Mouse (Mus musculus): ENCODE data around the gene Nfkb2. TPM values are rescaled to one million over a fixed set of nuclear protein-coding genes. Genes with fewer than 3 reads are reported as not detected.

Gene Nfkb2
- polyA plus RNA-seq, 1 experiment from 2014 or later, result 8.9 TPM

DNA sequence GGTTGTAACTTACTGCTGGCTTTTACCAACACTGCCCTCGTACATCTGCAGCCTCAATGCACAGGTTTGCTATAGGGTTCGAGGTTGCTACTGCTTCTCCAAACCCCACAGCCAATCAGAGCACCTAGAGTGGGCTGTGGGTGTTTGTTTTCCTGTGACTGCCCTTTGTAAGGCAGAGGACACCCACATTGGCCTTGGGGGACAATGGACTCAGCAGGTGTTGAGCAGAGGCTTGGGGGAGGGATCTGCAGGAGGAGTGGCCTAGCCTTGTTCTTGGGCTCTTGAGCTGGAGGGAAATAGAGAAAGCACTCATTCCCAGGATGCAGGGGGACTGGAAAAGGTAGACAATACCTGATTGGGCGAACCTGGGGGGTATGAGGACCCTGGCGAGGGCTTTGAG lies 54.3 kb downstream of the Nfkb2 start:
- H3K27me3 ChIP-seq (ENCODE audit: control insufficient read depth, insufficient read depth, low read length), result peaks cover 5% of the 10 kb centered on the region; the same call in 1 of the 2 replicates
- no peaks in the 10 kb centered on the region for H3K36me3 ChIP-seq (ENCODE audit: control insufficient read depth, insufficient read depth, low read length)
- peaks cover 12% of the 10 kb centered on the region for H3K4me1 ChIP-seq (ENCODE audit: control insufficient read depth, insufficient read depth, low read length)
- no peak overlapping the region for H3K9ac ChIP-seq (ENCODE audit: low read depth, low read length)
- H3K27ac ChIP-seq (ENCODE audit: low read depth, low read length), result no peak overlapping the region
- peak overlapping the region; percentile 4; the same call in 1 of the 2 replicates for H3K4me2 ChIP-seq (replicated peaks; ENCODE audit: low read depth, low read length)
- ATAC-seq (ENCODE audit: low FRiP score, low TSS enrichment), result no peak
- whole genome bisulfite sequencing, result 61% methylated on average over 4 of the region's 4 CpGs
- H3K9me3 ChIP-seq (ENCODE audit: control insufficient read depth, low read length), result peaks cover 3% of the 10 kb centered on the region; the same call in 1 of the 2 replicates
- no peak overlapping the region for H3K4me3 ChIP-seq (ENCODE audit: low read length)

MicroRNA genes within 50 kb of the gene (microRNA counts, 519-probe panel; counts per million panel counts)
- not detected for microRNA mmu-miR-146b

Small RNA genes lying within 50 kb of the gene (microRNA-seq; reads per million reads assigned to microRNA genes)
- gene Mir146b, result 1.3 reads per million

Other genes starting within 250 kb of the Nfkb2 start
- 80.6 and 114 TPM in 2 replicates for gene Nolc1, start 228.5 kb upstream of the Nfkb2 start, polyA plus RNA-seq (2014; fragmentation: Nextera tagmentation; extraction: Ambion mirVana)
- not detected in 2 replicates for gene Elovl3, start 172.4 kb upstream of the Nfkb2 start, polyA plus RNA-seq (2014; fragmentation: Nextera tagmentation; extraction: Ambion mirVana)
- gene Pitx3, start 156.0 kb upstream of the Nfkb2 start, polyA plus RNA-seq (2014; fragmentation: Nextera tagmentation; extraction: Ambion mirVana), result not detected in 2 replicates
- 29.0 and 50.3 TPM in 2 replicates for gene Gbf1, start 151.8 kb upstream of the Nfkb2 start, polyA plus RNA-seq (2014; fragmentation: Nextera tagmentation; extraction: Ambion mirVana)
- 1.7 and 1.8 TPM in 2 replicates for gene Psd, start 22.8 kb downstream of the Nfkb2 start, polyA plus RNA-seq (2014; fragmentation: Nextera tagmentation; extraction: Ambion mirVana)
- gene Fbxl15, start 23.9 kb downstream of the Nfkb2 start, polyA plus RNA-seq (2014; fragmentation: Nextera tagmentation; extraction: Ambion mirVana), result 14.2 and 18.2 TPM in 2 replicates
- 164 and 165 TPM in 2 replicates for gene Cuedc2, start 34.4 kb downstream of the Nfkb2 start, polyA plus RNA-seq (2014; fragmentation: Nextera tagmentation; extraction: Ambion mirVana)
- 7.9 and 10.8 TPM in 2 replicates for gene Mfsd13a, start 36.8 kb downstream of the Nfkb2 start, polyA plus RNA-seq (2014; fragmentation: Nextera tagmentation; extraction: Ambion mirVana)
- gene 2310034G01Rik, start 46.0 kb downstream of the Nfkb2 start, polyA plus RNA-seq (2014; fragmentation: Nextera tagmentation; extraction: Ambion mirVana), result 2.7 and 3.5 TPM in 2 replicates
- 78.5 and 134 TPM in 2 replicates for gene Actr1a, start 91.4 kb downstream of the Nfkb2 start, polyA plus RNA-seq (2014; fragmentation: Nextera tagmentation; extraction: Ambion mirVana)
- 28.1 and 48.8 TPM in 2 replicates for gene Sufu, start 92.6 kb downstream of the Nfkb2 start, polyA plus RNA-seq (2014; fragmentation: Nextera tagmentation; extraction: Ambion mirVana)
- gene Trim8, start 197.4 kb downstream of the Nfkb2 start, polyA plus RNA-seq (2014; fragmentation: Nextera tagmentation; extraction: Ambion mirVana), result 28.3 and 35.6 TPM in 2 replicates